Mouse (Mus musculus) spleen, adult 2 months (tissue): Measurements from ENCODE around the gene Sept5.

Source experiments
- CTCF ChIP-seq: fragments of 200-500 bp; IDR thresholded peaks from 2 replicates; pipeline ENCODE4 v1.5.1; 2011; ENCODE audit warnings: mild to moderate bottlenecking, inconsistent platforms; ENCODE audit not compliant: insufficient read depth, insufficient read length, insufficient replicate concordance; ENCODE audit errors: extremely low read depth
- POLR2A ChIP-seq: fragments of 200-500 bp; IDR thresholded peaks from 2 replicates; pipeline ENCODE4 v1.6.1; 2011; ENCODE audit warnings: low read depth, low read length, inconsistent platforms

GRCm38 (mm10) chr16:18649126-18649525, 19.4 kb upstream of the Sept5 start:
- TF ChIP-seq POLR2A (no peak), CTCF (no peak)
